Mouse (Mus musculus) left cerebral cortex, adult 9 months (tissue): ENCODE data around the gene Rffl.
A peak's percentile ranks its signal among the peaks of the same experiment; 100 is the strongest.

Experiments
- DNase-seq, 2 experiments: peaks; one replicate each; pipeline ENCODE4 v3.0.0; 2022; ENCODE audit warnings: low spot score in 2 of 2

Gene Rffl

GRCm38 (mm10) chr11:82874924-82875323 lies 3.9 kb upstream of the Rffl start:
- DNase-seq = no peak

GRCm38 (mm10) chr11:82870173-82871030 lies 608 bp downstream of the Rffl start:
- peak; percentile 36 to 64 for DNase-seq

- DNase-seq = no peak
Observed at GRCm38 (mm10) chr11:82869506-82870172, 1.4 kb downstream of the Rffl start.

GRCm38 (mm10) chr11:82867956-82868355 lies 3.1 kb downstream of the Rffl start:
- no peak for DNase-seq

- no peak for DNase-seq
Observed at GRCm38 (mm10) chr11:82866850-82867564, 4.0 kb downstream of the Rffl start.

GRCm38 (mm10) chr11:82865957-82866356 lies 5.1 kb downstream of the Rffl start:
- no peak for DNase-seq

GRCm38 (mm10) chr11:82863488-82863931 lies 7.5 kb downstream of the Rffl start:
- DNase-seq = no peak

- DNase-seq = no peak
Observed at GRCm38 (mm10) chr11:82863059-82863458, 8.0 kb downstream of the Rffl start.

GRCm38 (mm10) chr11:82862638-82863037 lies 8.4 kb downstream of the Rffl start:
- no peak for DNase-seq

GRCm38 (mm10) chr11:82861558-82861957 lies 9.5 kb downstream of the Rffl start:
- no peak for DNase-seq

- no peak for DNase-seq
Observed at GRCm38 (mm10) chr11:82860759-82861158, 10.3 kb downstream of the Rffl start.

- DNase-seq = no peak
Observed at GRCm38 (mm10) chr11:82857307-82857848, 13.6 kb downstream of the Rffl start.

GRCm38 (mm10) chr11:82856032-82856431 lies 15.0 kb downstream of the Rffl start:
- DNase-seq = no peak

- DNase-seq = no peak
Observed at GRCm38 (mm10) chr11:82855327-82855973, 15.6 kb downstream of the Rffl start.

GRCm38 (mm10) chr11:82854111-82854510 lies 16.9 kb downstream of the Rffl start:
- DNase-seq = no peak

GRCm38 (mm10) chr11:82852958-82853357 lies 18.1 kb downstream of the Rffl start:
- no peak for DNase-seq

- no peak for DNase-seq
Observed at GRCm38 (mm10) chr11:82852540-82852939, 18.5 kb downstream of the Rffl start.

GRCm38 (mm10) chr11:82852115-82852514 lies 18.9 kb downstream of the Rffl start:
- no peak for DNase-seq

- DNase-seq = no peak
Observed at GRCm38 (mm10) chr11:82850259-82850658, 20.8 kb downstream of the Rffl start.

- DNase-seq = no peak
Observed at GRCm38 (mm10) chr11:82847571-82848000, 23.4 kb downstream of the Rffl start.

GRCm38 (mm10) chr11:82846938-82847337 lies 24.1 kb downstream of the Rffl start:
- DNase-seq = no peak

- DNase-seq = no peak
Observed at GRCm38 (mm10) chr11:82846079-82846436, 25.0 kb downstream of the Rffl start.
